Mouse (Mus musculus): ENCODE measurements around the gene Gm49396.

Gene Gm49396

DNA sequence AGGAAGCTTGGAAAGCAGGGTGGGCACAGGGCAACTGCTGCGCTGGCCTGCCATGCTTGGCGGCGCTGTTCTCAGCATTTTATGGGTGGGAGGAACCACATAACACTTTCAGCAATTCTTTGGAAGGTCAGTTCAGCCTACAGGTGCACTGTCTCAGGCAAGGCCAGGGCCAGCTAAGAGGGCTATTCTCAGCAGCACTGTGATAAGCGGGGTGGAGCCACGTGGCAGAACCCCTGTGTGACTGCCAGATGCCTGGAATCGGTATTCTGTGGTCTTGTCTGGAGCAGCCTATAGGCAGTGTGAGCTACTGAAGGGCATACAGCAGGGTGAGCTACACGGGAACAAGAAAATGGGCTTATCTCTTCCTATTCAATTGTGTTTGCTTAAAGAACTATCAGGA is 46.9 kb downstream of the Gm49396 start:
- no peak for DNase-seq (ENCODE audit: inconsistent ontology term)

DNA sequence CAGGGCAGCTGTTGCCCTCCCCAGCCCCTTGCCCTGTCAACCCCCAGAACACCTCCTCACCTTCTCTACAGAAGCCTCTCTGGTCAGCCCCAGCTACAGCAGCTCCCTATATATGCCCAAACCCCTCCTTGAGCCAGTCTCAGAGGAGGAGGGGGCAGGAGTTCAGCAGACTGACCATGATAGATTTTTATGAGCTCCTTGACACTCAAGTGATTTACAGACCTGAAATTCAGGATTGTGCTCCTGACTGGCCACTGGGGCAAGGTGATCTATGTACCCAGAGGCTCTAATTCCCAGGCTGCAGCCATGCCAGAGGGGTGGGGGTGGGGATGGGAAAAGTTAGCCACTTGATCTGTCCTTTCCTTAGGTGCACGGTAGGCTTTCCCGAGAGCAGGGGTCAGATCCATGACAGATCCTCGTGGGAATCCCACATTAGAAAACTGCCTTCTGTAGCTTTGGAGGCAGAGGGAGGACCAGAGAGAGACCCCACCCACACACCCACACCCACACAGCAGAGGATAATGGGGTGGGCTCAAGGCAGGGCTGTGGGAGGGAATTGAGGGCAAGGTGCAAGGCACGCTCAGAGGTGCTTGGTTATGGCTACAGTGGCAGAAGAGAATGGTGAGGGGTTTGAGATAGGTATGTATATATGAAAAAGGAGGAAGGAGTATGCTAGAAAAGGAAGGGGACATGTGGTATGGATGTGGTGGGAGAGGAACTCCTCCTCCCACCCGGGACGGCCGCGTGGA is 49.7 kb downstream of the Gm49396 start, which contains the start of gene Upk1a:
Upk1a (minus strand) TSS at position 194 of the 749 bp plus-strand sequence.
- DNase-seq (ENCODE audit: inconsistent ontology term), result no peak

DNA sequence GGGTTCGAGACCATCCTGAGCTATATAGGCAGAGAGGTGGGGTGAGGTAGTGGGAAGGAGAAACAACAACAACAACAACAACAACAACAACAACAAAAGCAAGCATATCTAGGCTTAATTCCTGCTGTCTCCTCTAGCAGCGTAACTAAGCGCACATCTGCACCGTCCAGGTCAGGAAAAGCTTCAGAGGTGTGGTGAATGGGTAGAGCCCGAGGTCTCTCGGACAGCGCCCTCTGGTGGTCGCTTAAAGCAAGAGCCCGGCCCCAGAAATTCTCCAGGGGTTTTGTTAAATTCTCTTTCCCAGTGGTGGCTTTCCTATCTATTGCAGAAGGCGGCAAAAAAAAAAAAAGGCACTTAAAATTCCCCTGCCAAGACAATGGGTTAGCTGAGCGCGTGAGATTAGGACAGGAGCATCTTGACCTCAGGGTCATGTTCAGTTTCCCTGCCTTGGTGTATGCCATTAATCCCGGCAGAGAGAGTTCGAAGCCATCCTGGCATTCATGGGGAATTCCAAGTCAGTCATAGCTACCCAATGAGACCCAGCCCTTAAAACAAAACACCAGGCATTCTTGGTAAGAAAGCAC is 50.5 kb downstream of the Gm49396 start:
- DNase-seq (ENCODE audit: inconsistent ontology term), result no peak

DNA sequence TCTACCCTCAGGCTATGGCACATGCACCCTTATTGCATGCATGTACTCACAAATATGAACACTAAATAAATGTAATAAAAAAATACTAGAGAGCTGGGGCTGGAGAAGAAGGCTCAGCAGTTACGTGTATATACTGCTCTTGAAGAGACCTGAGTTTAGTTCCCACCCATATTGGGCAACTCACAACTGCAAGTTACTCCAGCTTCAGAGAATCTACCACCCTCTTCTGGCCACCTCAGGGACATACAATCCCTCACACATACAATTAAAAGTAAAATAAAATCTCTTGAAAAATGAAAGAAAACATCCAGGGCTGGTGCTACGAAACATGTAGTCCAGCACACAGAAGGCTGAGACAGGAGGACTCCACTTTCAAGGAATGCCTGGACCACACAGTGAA is 51.3 kb downstream of the Gm49396 start:
- no peak for DNase-seq (ENCODE audit: inconsistent ontology term)

GRCm38 (mm10) chr7:30615049-30615760 is 52.1 kb downstream of the Gm49396 start:
- DNase-seq (ENCODE audit: inconsistent ontology term), result no peak

Measured in Muller cell, postnatal 12 days (primary cell).